Mouse (Mus musculus) central nervous system, embryonic 14 days (tissue): Measurements from ENCODE around the gene Eps8l2. TPM values are rescaled to one million over a fixed set of nuclear protein-coding genes. Genes with fewer than 3 reads are reported as not detected.

Experiments used
- polyA plus RNA-seq: library from polyadenylated mRNA; depleted of rRNA; stranded (reverse); fragments of >200 nt; gene quantifications from 2 replicates; pipeline ENCODE4 v1.2.3, GENCODE M21; 2012; rRNA removed

The Eps8l2 gene
- 0.98 and 3.3 TPM in 2 replicates for polyA plus RNA-seq

GRCm38 (mm10) chr7:141338576-141339131, at the start of gene Eps8l2:
Eps8l2 (plus strand) TSS chr7:141338880.

GRCm38 (mm10) chr7:141291921-141292582, 46.6 kb upstream of the Eps8l2 start, which contains the start of gene Drd4:
Drd4 (plus strand) TSS chr7:141292006.

GRCm38 (mm10) chr7:141327469-141328372, 11.0 kb upstream of the Eps8l2 start, which contains the start of the genes Deaf1 and Tmem80:
Deaf1 (minus strand) TSS chr7:141327690.
Tmem80 (plus strand) TSS chr7:141327739.

GRCm38 (mm10) chr7:141391625-141392551, 53.2 kb downstream of the Eps8l2 start, which contains the start of gene Taldo1:
Taldo1 (plus strand) TSS chr7:141392199.

Other genes starting within 250 kb of the Eps8l2 start
- 1.4 and 2.1 TPM in 2 replicates for gene Sigirr, start 238.3 kb upstream of the Eps8l2 start, polyA plus RNA-seq
- gene Ano9, start 221.1 kb upstream of the Eps8l2 start, polyA plus RNA-seq, result 0.33 and 1.8 TPM in 2 replicates
- gene Ptdss2, start 216.5 kb upstream of the Eps8l2 start, polyA plus RNA-seq, result 49.2 and 50.0 TPM in 2 replicates
- gene Rnh1, start 166.0 kb upstream of the Eps8l2 start, polyA plus RNA-seq, result 49.4 and 54.4 TPM in 2 replicates
- 138 and 141 TPM in 2 replicates for gene Hras, start 144.9 kb upstream of the Eps8l2 start, polyA plus RNA-seq
- 16.0 and 18.6 TPM in 2 replicates for gene Lrrc56, start 144.7 kb upstream of the Eps8l2 start, polyA plus RNA-seq
- gene Lmntd2, start 124.8 kb upstream of the Eps8l2 start, polyA plus RNA-seq, result 4.9 and 5.2 TPM in 2 replicates
- gene Rassf7, start 123.0 kb upstream of the Eps8l2 start, polyA plus RNA-seq, result 29.0 and 31.4 TPM in 2 replicates
- gene Phrf1, start 110.1 kb upstream of the Eps8l2 start, polyA plus RNA-seq, result 33.3 and 39.2 TPM in 2 replicates
- 6.9 and 11.5 TPM in 2 replicates for gene Irf7, start 72.4 kb upstream of the Eps8l2 start, polyA plus RNA-seq
- gene Cdhr5, start 62.1 kb upstream of the Eps8l2 start, polyA plus RNA-seq, result 0.01 and 0.03 TPM in 2 replicates
- 1.7 and 4.0 TPM in 2 replicates for gene Sct, start 59.7 kb upstream of the Eps8l2 start, polyA plus RNA-seq
- 1.1 TPM in 2 replicates for gene Drd4, start 46.9 kb upstream of the Eps8l2 start, polyA plus RNA-seq
- gene Deaf1, start 11.2 kb upstream of the Eps8l2 start, polyA plus RNA-seq, result 74.1 and 82.3 TPM in 2 replicates
- 75.9 and 79.9 TPM in 2 replicates for gene Tmem80, start 11.1 kb upstream of the Eps8l2 start, polyA plus RNA-seq
- 259 and 309 TPM in 2 replicates for gene Taldo1, start 53.3 kb downstream of the Eps8l2 start, polyA plus RNA-seq
- 68.5 and 73.1 TPM in 2 replicates for gene Gatd1, start 75.3 kb downstream of the Eps8l2 start, polyA plus RNA-seq
- gene Cend1, start 90.6 kb downstream of the Eps8l2 start, polyA plus RNA-seq, result 34.4 and 41.7 TPM in 2 replicates
- 129 and 134 TPM in 2 replicates for gene Slc25a22, start 99.0 kb downstream of the Eps8l2 start, polyA plus RNA-seq
- 17.0 and 20.2 TPM in 2 replicates for gene Pidd1, start 105.1 kb downstream of the Eps8l2 start, polyA plus RNA-seq
- 1,057 and 1,069 TPM in 2 replicates for gene Rplp2, start 108.5 kb downstream of the Eps8l2 start, polyA plus RNA-seq
- 16.5 and 18.9 TPM in 2 replicates for gene Pnpla2, start 116.3 kb downstream of the Eps8l2 start, polyA plus RNA-seq
- 4.3 and 5.9 TPM in 2 replicates for gene Cracr2b, start 122.2 kb downstream of the Eps8l2 start, polyA plus RNA-seq
- 101 and 105 TPM in 2 replicates for gene Cd151, start 128.5 kb downstream of the Eps8l2 start, polyA plus RNA-seq
- 47.7 and 49.9 TPM in 2 replicates for gene Polr2l, start 136.3 kb downstream of the Eps8l2 start, polyA plus RNA-seq
- 30.6 and 45.5 TPM in 2 replicates for gene Tspan4, start 136.4 kb downstream of the Eps8l2 start, polyA plus RNA-seq
- 27.8 and 31.7 TPM in 2 replicates for gene Chid1, start 201.0 kb downstream of the Eps8l2 start, polyA plus RNA-seq
- 52.0 and 54.8 TPM in 2 replicates for gene Ap2a2, start 223.3 kb downstream of the Eps8l2 start, polyA plus RNA-seq